Mouse (Mus musculus): ENCODE measurements at regions not wholly inside any gene's neighbourhood (a gene's known extent, or its start where the extent isn't known, plus 50 kb on each side); places are given as distances from the start of the nearest gene placed in this dataset.

DNA sequence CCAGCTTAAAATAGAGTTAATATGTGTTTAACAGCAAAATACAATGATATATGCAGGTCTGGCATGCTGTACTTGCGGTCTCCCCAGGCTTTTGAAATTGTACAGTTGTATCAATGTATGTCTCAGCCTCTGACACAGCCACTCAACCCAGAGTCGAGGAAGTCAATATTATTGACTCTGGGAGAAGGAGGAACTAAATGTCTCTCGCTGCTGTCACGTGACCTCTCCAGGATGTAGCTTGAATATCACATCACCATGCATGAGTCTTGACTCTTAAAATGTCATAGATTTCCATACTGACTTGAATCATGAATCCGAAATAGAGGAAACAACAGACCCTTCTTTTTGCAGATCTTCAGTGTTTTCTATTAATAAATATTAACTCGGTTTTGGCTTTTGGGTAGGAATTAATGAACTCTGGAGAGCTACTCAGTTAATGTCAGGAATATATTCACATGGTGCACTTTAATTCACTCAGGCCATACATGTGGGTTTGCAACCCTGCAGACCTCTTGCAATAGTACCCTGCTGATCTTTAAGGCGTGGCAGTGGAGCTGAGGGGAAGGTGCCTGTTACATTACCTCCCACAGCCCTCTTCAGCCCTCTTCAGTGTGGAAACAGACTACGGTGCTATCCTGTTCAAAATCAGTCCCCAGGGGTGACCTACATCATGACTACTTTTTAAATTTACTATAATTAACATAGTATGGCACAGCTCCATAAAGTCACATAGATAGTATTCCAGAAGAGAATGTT, 102.7 kb upstream of the Foxn2 start:
- DNase-seq (ENCODE audit: low spot score in 2 of 2), result no peak

DNA sequence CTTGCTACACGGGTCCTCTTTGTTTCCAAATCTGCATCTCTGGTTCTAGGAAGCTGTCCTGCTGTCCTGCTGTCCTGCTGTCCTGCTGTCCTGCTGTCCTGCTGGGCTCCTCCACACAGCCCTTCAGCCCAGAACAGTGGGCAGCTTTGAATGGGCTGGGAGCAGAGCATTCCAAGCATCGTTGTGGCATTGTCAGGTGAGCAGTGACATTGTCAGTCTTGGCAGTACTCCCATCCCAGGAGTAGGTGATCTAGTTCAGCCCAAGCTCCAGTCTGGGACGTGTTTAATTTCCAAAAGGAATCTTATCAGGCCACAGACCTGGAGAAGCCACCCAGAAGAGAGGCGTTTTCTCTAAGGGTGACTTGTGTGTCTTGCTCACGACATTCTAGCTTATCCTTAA, 99.4 kb upstream of the Foxn2 start:
- no peak for DNase-seq (ENCODE audit: low spot score in 2 of 2)

DNA sequence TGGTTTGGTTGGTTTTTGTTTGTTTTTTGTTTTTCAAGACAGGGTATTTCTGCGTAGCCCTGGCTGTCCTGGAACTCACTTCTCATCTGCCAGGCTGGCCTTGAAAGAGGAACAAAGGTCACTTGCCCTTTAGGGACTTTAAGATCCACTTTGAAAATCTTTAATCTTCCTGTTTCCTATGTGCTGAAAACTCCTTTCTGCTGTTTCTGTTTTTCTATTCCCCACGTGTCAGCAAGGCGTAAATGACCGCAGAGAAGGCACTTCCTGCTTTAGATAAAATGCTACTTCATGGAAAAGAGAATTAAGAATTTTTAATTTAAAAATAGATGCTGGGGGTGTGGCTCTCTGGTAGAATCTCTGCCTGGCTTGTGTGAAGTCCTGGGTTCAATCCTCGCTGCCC, 98.9 kb upstream of the Foxn2 start:
- DNase-seq (ENCODE audit: low spot score in 2 of 2), result no peak

DNA sequence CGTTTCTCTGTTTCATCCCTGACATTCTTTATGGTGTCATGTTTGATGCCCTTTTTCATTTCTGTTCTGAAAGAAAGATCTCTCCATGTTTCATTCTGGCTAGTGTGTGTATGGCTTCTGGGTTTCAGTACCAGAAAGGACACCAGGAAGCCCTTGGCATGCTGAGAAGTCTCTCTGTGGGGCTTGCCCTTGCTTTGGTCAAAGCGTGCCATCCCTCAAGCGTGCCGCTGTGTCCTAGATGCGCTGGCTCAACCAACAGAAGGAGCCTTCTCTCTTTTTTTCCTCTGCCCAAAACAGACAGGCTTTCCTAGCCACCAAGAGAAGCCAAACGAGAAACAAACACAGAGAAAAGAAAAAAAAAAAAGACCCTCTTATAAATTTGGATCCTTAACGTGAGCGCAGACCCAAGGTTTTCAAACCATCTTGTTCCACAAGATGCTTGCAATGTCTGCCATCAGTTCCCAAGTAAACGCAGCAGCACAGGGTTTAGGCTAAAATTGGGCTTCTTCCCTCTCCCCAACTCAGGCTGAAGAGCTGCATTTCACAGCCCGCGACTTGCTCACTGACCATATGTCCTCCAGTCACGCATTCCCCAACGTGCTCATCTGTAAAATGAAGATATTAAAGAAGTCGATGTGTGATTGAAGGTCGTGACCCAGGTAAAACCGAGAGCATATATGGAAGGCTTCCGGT, 97.3 kb upstream of the Foxn2 start:
- no peak for DNase-seq (ENCODE audit: low spot score in 2 of 2)

DNA sequence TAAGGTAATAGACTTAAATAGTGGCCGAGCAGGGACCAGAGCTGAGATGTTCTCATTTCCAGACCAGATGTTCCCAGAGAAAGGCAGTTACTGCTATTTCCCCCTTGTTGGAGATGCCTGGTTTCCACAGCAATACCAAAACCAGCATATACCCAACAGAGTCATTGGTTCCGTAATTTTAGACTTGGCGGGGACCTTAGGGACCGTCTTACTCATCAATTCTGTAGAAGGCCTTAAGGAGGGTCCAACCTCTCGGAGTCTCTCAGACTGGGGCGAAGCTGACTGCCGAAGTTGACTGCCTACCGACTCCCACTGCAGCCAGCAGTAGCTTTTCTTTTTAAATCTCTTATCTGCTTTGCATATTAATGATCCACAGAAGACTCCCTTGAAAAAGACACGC, 95.1 kb upstream of the Foxn2 start:
- DNase-seq (ENCODE audit: low spot score in 2 of 2), result no peak

DNA sequence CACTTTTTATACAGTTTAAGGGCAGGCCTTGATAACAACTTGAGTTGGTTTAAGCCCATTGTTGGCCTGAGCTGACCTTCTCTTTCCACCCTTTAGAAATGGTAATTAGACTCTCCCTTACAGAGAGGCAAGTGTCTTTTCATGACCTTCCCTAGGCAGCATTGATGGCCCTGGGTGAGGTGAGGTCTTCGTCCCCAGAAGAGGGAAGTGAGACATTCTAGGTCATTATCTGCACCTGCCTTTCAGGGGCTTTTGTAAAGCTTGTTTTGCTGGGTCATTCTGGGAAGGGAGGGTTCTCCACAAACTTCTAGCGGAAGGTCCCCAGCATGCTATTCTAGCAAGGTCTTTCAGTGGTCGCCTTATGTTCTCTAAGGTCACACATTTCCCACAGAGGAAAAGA, 93.6 kb upstream of the Foxn2 start:
- DNase-seq (ENCODE audit: low spot score in 2 of 2), result no peak

DNA sequence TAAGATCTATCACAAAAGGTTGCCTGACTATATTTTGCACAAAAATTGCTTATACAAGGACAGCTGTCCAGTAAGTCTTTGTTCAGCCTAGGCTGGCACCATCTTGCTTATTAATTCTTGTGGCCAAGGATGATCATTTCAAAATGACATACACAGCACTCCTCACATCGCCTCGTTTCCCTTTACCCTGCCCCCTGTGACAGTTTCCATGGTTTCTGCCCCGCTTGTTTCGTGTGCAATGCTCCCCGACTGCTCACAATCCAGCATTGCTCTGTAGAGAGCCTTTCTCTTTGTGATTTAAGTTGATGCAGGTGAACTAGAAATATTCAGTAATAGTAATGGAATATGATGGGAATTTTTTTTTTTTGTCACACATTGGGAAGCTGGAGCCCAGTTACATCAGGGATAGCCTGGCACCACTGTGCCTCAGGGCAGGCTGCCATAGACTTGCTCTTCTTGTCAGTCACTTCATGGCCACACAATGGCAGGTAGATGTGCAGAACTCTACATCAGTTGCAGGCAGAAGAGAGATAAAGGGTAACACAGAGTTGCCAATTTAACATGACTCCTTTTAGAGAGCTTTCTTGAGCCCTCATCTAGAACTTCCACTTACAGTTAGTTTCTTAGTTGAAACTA, 90.6 kb upstream of the Foxn2 start:
- DNase-seq (ENCODE audit: low spot score in 2 of 2), result no peak

DNA sequence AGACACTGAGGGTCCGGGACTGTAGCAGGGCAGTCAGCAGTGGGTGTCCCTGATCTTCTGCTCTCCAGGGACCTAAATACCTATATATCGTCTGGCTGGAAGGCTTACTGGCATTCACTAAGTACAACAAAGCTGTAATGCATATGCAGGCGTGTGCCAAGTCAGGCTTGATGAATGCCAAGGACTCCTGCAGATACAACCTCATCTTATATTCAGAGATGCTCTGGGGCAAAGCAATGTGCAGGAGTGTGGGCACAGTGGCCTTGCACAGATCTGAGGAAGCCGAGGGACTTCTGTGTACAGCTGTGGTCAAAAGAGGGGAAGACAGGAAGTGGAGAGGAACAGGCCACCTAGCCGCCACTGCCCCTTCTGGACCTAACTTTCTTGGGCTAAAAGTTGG, 89.5 kb upstream of the Foxn2 start:
- DNase-seq (ENCODE audit: low spot score in 2 of 2), result no peak

DNA sequence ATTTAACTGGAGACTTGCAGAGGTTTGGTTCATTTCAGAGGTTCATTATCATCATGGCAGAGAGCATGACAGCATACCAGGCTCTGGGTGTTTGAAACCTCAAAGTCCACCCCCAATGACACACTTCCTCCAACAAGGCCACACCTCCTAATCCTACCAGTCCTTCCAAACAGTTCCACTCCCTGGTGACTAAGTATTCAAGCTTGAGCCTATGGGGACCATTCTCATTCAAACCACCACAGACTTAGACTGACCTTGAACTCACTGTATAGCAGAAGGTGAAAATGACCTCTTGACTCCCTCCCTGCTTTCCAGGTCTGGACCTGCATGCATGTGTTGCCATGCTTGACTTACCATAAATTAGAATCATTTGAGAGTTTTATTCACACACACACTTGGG, 87.6 kb upstream of the Foxn2 start:
- DNase-seq (ENCODE audit: low spot score in 2 of 2), result no peak

DNA sequence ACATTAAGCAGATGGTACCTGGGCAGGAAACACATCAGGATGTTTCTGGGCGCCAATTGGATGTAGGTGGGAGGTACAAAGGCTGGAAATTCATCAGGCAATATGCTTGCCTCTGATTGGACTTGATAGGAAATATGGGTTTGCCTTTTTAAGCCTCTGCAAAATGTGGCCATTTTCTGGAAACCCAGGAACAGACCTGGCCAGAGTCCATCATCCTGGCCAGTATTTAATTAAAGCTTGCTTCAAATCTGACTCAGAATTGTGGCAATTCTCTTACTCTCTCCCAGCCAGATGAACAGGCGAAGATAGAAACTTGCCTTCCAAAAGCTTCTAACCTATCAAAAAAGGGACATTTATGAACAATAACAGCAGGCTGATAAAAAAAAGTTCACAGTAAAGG, 79.3 kb upstream of the Foxn2 start:
- no peak for DNase-seq (ENCODE audit: low spot score in 2 of 2)

DNA sequence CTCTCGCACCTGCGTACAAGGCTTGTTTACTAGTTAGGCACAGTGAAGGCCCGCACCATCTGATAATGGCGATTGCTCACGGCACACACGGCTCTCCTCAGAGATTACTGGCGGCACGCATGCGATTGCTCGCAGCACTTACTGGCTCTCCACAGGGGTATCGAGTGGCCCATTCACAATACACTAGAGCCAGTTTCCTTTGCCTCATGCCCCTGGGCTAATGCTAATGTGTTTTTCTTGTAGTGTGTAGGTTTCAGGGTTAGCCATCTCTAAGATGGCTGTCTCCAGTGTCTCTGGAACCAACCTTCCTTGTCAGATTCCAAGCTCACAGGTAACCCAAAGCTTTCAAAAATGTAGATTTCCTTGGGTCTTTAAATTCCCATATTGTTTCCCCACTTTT, 78.1 kb upstream of the Foxn2 start:
- no peak for DNase-seq (ENCODE audit: low spot score in 2 of 2)

DNA sequence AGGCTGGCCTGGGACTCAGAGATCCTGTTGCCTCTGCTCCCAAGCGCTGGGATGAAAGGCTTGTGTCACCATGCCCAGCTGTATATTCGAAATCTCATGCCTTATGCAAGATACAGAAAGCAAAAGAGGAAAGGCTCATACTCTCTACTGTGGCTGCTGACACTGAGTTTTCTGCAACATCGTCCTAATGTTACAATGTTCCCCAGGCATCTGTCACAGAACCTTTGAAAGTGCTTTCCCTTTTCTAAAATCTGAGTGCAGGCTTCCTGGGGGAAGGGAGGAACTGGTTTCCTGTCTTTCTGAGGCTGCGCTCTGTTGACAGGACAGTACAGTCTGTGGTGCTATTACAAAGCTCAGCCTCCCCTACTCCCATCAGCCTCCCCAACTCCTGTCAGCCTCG, 72.6 kb upstream of the Foxn2 start:
- no peak for DNase-seq (ENCODE audit: low spot score in 2 of 2)

DNA sequence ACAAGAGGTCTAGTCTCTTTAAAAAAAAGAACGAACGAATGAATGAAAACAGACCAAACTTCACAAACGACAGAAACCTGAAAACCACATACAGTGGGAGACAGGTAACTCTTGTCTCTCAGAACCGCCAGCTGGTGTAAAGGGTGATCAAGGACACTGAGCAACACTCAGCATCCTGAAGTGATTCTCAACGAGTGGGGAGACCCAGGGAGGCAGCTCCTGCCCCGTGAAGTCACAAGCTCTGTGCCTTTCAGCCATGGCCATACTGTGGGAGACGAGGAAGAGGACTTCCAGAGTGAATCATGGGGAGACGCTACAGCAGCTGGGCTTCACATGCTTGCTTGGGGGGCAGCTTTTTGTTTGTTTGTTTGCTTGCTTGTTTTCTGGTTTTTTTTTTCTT, 70.5 kb upstream of the Foxn2 start:
- no peak for DNase-seq (ENCODE audit: low spot score in 2 of 2)

DNA sequence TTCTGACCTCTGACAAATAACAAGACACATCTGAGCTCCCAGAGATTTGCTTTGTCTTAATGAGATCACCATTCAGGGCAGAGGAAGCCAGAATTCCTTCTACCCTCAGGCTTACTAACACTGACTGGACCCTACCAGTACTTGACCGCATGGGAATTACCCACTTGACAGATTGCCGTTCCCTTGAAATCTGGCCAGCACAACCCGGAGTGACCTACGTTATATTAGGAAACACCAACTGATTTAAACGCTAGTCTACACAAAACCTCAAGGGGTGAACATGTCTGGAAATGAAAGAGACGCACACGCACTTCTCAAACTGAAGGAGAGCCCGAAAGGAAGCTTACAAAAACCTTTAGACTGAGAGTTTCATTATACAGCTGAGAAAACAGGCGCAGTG, 69.8 kb upstream of the Foxn2 start:
- no peak for DNase-seq (ENCODE audit: low spot score in 2 of 2)

DNA sequence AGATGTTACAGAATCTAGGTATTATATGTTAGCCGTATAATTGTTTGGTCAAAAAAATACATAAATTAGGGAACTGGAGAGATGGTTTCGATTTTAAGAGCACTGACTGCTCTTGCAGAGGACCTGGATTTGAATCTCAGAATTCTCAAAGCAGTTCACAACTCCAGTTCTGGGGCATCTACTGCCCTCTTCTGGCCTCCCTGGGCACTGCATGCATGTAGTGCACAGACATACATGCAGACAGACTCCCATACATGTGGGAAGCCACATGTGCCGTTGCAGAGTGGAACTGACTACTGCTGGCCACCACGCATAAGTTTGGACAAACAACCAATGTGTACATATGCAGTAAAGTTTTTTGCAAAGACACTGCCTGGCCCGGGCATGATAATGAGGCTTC, 62.0 kb upstream of the Foxn2 start:
- DNase-seq (ENCODE audit: low spot score in 2 of 2), result no peak

DNA sequence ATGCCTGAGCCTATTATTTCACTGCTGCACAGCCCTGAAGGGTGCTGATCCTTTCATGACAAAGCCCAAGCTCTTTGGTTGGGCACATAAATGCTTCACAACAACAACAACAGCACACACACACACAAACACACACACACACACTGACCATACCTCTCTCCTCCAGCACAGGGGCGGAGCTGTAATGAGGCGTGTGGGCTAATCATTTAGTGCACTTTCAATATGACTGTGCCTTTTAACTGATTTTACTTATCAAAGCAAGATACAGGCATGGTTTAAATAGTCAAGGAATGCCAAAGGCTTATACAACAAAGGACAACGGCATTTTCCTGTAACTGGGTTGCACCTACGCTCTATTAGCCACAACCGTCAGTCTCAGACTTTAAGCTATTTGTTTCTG, 61.1 kb upstream of the Foxn2 start:
- DNase-seq (ENCODE audit: low spot score in 2 of 2), result no peak

DNA sequence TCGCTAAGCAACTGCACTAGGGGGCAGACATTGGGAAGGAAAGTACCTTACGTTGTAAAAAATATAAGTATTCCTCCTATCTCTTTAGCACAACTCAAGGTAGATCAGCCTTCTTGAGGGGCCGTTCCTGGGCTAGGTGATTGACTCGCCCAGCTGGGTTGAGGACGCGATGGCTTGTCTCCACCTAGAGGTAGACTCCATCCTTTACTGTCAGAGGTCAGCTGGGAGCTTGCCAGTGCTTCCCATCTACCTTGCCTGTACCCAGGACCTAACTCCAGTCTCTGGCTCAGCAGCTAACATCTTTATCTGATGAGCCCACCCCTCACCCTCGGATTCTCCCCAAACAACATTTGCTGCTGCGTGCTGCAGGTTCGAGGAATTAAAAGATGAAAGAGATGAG, 59.4 kb upstream of the Foxn2 start:
- DNase-seq (ENCODE audit: low spot score in 2 of 2), result no peak

DNA sequence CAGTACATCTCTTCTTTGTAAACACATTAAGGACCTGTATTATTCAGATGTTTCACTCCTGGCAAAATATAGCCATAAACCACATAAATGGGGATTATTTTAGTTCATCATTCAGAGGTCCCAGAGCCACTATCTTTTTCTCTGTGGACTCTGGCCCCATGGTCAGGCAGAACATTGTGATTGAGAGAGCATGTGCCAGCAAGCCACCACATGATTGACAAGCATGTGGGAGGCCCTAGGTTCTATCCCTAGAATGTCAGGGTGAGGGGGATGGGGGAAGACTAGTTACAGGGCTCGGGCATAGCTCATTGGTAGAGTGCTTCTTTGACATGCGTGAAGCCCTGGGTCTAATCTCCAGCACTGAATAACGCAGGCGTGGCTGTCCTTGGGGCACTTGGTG, 57.1 kb upstream of the Foxn2 start:
- DNase-seq (ENCODE audit: low spot score in 2 of 2), result no peak

DNA sequence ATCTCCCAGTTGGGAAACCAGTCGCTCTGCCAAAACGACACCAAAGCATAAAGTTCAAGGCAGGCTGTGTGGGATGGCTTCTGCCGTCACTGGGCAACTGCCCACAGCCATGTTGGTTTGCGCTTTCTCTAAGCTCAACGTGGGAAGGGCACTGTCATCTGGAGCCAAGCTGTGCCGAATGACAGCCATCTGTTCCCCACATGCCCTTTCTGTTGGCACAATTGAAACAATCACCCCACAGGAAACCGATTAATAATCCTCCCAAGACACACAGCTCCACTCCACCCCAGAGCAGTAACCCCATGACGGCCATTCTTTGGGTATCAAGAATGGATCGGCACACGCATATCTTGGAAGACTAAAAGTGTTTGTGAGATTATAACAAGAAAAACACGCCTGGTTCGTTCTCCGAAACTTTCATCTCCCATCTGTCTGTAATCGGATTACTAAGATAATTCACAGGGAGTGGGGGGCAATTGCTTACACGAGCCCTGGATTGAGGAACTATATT, 52.0 kb upstream of the Foxn2 start:
- peak; percentile 25 to 42 for DNase-seq (ENCODE audit: low spot score in 2 of 2)

DNA sequence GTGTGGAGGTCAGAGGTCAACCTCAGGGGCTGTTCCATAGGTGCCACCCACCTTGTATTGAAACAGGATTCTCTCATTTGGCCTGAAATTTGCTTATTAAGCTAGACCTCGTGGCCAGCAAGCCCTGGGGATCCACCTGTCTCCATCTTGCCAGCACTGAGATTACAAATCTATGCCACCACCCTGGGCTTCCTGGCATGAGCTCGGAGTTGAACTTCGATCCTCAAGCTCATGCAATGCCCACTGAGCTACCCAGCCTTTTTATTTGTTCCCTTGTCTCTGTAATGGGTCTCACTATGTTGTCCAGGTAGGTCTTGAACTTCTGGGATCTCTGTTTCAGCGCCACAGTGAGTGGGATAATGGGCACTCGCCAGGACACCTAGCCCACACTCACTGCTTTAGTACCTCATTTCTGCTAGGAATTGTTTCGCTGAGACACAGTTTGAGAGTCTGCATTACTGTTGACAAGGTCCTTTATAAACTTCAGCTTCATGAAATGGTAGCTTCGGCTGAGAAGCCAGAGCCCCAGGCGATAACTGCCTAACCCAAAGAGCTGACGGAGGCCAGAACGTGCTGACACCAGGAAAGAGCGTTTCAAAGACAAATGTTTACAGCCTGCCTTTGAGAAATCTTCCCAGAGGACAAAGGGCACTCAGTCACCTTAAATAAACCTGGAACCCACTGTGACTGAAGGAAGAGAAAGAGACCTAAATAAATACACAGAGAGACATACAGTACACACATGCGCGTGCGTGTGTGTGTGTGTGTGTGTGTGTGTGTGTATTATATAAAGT, 50.6 kb upstream of the Foxn2 start:
- DNase-seq (ENCODE audit: low spot score in 2 of 2), result no peak
